Mouse (Mus musculus) liver, adult 2 months (tissue): ENCODE data around the gene Tmprss11e.

ENCODE experiments used
- CTCF ChIP-seq: fragments of 200-500 bp; IDR thresholded peaks from 2 replicates; pipeline ENCODE4 v1.5.1; 2011; ENCODE audit warnings: low read depth, low read length, control low read depth
- POLR2A ChIP-seq: fragments of 200-500 bp; IDR thresholded peaks from 2 replicates; pipeline ENCODE4 v1.6.1; 2011; ENCODE audit warnings: low read length, control low read depth; ENCODE audit not compliant: insufficient read depth; ENCODE audit errors: extremely low read depth

DNA sequence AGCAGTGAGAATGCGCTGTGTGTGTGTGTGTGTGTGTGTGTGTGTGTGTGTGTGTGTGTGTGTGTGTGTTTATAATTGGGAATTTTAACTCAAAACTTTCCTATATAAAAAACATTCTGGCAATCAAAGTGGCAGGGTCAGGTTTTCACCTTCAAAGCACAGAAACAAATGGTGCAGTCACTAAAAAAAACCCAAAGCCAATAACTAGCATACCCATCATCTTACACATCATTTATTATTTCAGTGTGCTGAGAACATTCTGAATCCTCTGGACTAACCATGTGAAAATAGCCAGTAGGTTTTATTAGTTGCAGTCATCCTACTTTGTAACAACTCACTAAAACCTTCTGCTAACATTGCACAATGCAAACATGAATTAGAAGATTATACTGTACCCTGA is 38.6 kb upstream of the Tmprss11e start:
- TF ChIP-seq CTCF (no peak), POLR2A (no peak)
